Mouse (Mus musculus) megakaryocyte, embryonic 14.5 days (primary cell): ENCODE measurements at regions not wholly inside any gene's neighbourhood (a gene's known extent, or its start where the extent isn't known, plus 50 kb on each side); places are given as distances from the start of the nearest gene placed in this dataset.

ENCODE experiments used
- FLI1 ChIP-seq: IDR thresholded peaks from 2 replicates; pipeline ENCODE4 v1.6.1; 2012; ENCODE audit warnings: low read length, inconsistent platforms, mixed read lengths
- GATA1 ChIP-seq: IDR thresholded peaks from 3 replicates; pipeline ENCODE4 v1.6.1; 2012; ENCODE audit warnings: mixed read lengths, low read length, inconsistent platforms, borderline replicate concordance

DNA sequence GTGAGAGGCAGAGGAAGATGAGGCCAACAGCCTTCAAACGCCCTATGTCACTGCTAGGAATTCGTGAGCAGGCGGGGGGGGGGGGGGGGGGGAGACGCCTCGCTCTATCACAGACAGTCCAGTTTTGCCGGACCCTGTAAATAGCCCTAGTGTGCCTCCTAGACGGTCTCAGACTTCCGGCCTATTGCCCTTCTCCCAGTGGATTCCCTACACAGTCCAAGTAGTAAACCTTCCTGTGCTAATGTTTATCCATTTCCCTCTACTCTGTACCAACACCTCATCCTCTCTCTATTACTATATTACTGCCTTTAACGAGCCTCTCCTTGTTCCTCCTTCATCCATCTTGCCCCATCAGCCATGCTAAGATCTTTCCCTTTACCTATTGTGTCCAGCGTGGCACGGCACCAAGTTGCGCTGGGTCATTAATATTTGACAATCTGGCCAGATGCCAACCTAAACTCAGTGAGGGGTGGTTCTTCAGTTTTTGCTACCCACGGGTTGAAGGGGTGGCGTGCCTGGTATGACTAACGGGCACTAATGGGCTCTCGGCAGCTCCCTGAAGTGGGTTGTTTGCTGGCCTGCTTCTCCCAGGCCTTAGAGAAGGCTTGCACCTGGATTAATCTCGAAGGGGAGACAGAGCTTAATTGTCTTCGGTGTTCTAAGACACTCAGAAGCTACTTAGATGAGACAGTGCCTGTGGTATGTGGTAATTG lies 220.0 kb upstream of the Tmem45b start:
- TF ChIP-seq GATA1 (no peak), FLI1 (no peak)
